Mouse (Mus musculus): ENCODE measurements around the gene Inhbc. TPM values are rescaled to one million over a fixed set of nuclear protein-coding genes. Genes with fewer than 3 reads are reported as not detected.

Inhbc gene
- total and polyA plus RNA-seq, 2 experiments from 2014 or later = not detected

DNA sequence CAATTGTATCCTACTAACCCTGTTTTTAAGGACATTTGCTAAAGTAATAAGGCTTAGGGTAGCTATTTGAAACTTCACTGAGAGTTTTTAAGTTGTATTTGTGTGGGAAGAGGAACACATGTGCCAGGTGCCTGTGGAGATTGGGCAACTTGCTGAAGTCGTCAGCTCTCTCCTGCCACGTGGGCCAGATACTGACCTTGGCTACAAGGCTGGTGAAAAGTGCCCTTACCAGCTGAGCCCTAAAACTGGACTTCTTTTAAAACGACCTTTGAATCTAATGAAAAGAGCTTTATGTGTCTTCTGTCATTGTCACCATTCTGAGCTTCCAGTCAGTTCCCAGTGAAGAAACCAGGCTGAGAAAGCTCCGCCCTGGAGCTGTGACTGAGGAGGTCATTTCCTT lies 37.2 kb upstream of the Inhbc start:
- Histone ChIP-seq H3K27ac (ENCODE audit: low read depth) (no peak overlapping the region), H3K27me3 (ENCODE audit: control insufficient read depth, insufficient read depth, low read length) (no peaks in the 10 kb centered on the region), H3K4me2 (ENCODE audit: low read depth, low read length) (no peak overlapping the region), H3K36me3 (replicated peaks; ENCODE audit: control insufficient read depth, insufficient read depth, low read length) (peaks cover 19% of the 10 kb centered on the region; the same call in 1 of the 2 replicates), H3K9me3 (replicated peaks; ENCODE audit: control insufficient read depth, low read length) (no peaks in the 10 kb centered on the region), H3K4me3 (ENCODE audit: low read depth, low read length) (no peak overlapping the region), H3K9ac (replicated peaks; ENCODE audit: low read depth, low read length) (no peak overlapping the region), H3K4me1 (ENCODE audit: control insufficient read depth, insufficient read depth) (peaks cover 18% of the 10 kb centered on the region)
- TF ChIP-seq CTCF (IDR thresholded peaks at IDR 0.05; ENCODE audit: low read depth) (no peak), EP300 (IDR thresholded peaks at IDR 0.05; ENCODE audit: low read depth) (no peak)
- no peak for DNase-seq (ENCODE audit: low spot score)
- no peak for ATAC-seq (ENCODE audit: insufficient read depth, low read depth)
- WGBS = 54% methylated on average over 4 of the region's 4 CpGs

DNA sequence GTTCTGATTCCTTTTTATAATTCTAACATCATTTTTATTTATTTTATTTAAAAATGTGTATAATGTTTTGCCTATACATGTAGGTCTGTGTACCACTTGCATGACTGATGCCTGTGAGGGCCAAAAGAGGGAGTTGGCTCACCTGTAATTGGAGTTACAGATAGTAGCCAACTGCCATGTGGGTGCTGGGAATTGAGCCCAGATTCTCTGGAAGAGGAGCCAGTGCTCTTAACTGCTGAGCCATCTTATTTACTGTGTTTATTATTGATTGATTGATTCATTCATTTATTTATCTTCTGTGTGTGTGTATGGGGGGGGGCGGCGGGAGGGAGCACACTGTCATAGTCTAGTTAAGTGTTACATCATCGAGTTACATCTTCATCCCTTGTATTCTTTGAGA lies 34.5 kb upstream of the Inhbc start:
- Histone ChIP-seq H3K4me1 (ENCODE audit: control insufficient read depth, insufficient read depth) (no peaks in the 10 kb centered on the region), H3K9ac (replicated peaks; ENCODE audit: low read depth, low read length) (no peak overlapping the region), H3K4me2 (ENCODE audit: low read depth, low read length) (no peak overlapping the region), H3K9me3 (replicated peaks; ENCODE audit: control insufficient read depth, low read length) (no peaks in the 10 kb centered on the region), H3K27me3 (ENCODE audit: control insufficient read depth, insufficient read depth, low read length) (no peaks in the 10 kb centered on the region), H3K27ac (ENCODE audit: low read depth) (no peak overlapping the region), H3K4me3 (ENCODE audit: low read depth, low read length) (no peak overlapping the region), H3K36me3 (replicated peaks; ENCODE audit: control insufficient read depth, insufficient read depth, low read length) (peaks cover 46% of the 10 kb centered on the region)
- ATAC-seq (ENCODE audit: insufficient read depth, low read depth) (no peak), DNase-seq (ENCODE audit: low spot score) (no peak)
- TF ChIP-seq EP300 (IDR thresholded peaks at IDR 0.05; ENCODE audit: low read depth) = no peak
- WGBS = 95% methylated on average over 3 of the region's 3 CpGs

DNA sequence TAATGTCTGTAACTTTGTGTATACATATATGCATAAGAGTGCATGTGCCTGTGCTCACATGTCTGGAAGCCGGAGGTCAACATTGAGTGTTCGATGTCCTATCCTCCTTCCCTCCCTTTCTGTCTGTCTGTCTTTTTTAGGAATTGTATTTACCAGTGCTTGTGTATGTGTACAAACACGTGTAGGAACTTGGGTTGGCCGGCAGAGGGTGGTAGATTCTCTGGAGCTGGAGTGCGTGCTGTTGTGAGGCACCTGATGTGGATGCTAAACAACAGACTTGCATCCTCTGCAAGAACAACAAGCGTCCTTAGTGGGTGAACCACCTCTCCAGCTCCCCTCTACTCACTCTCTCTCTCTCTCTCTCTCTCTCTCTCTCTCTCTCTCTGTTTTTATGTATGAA lies 21.5 kb upstream of the Inhbc start:
- H3K9me3 ChIP-seq (replicated peaks; ENCODE audit: control insufficient read depth, low read length) = no peaks in the 10 kb centered on the region
- no peak for ATAC-seq (ENCODE audit: insufficient read depth, low read depth)
- no peaks in the 10 kb centered on the region for H3K4me1 ChIP-seq (ENCODE audit: control insufficient read depth, insufficient read depth)
- H3K4me2 ChIP-seq (ENCODE audit: low read depth, low read length) = no peak overlapping the region
- no peak overlapping the region for H3K4me3 ChIP-seq (ENCODE audit: low read depth, low read length)
- no peak overlapping the region for H3K27ac ChIP-seq (ENCODE audit: low read depth)
- peaks cover 15% of the 10 kb centered on the region for H3K36me3 ChIP-seq (replicated peaks; ENCODE audit: control insufficient read depth, insufficient read depth, low read length)
- no peaks in the 10 kb centered on the region for H3K27me3 ChIP-seq (ENCODE audit: control insufficient read depth, insufficient read depth, low read length)
- no peak for TF ChIP-seq CTCF (IDR thresholded peaks at IDR 0.05; ENCODE audit: low read depth)
- no peak for TF ChIP-seq EP300 (IDR thresholded peaks at IDR 0.05; ENCODE audit: low read depth)
- no peak for DNase-seq (ENCODE audit: low spot score)
- 81% methylated on average over 6 of the region's 6 CpGs for WGBS
- H3K9ac ChIP-seq (replicated peaks; ENCODE audit: low read depth, low read length) = no peak overlapping the region

DNA sequence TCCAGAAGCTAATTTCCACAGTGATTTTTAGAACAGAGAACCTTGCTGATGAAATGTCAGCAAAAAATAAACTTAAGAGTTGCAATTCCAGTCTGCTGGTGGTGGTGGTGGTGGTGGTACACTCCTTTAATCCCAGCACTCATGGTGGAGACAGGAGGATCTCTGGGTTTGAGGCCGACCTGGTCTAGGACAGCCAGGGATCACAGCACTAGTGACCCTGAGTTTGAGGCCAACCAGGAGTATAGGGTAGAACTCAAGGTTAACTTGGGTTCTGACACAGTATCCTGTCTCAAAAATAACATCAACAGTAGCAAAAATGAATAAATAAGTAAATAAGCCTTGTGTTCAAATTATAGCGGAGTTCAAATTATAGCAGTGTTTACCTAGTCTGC lies 11.5 kb upstream of the Inhbc start:
- H3K27me3 ChIP-seq (ENCODE audit: control insufficient read depth, insufficient read depth, low read length) = no peaks in the 10 kb centered on the region
- 48% methylated on average over 2 of the region's 2 CpGs for WGBS
- H3K36me3 ChIP-seq (replicated peaks; ENCODE audit: control insufficient read depth, insufficient read depth, low read length) = no peaks in the 10 kb centered on the region

DNA sequence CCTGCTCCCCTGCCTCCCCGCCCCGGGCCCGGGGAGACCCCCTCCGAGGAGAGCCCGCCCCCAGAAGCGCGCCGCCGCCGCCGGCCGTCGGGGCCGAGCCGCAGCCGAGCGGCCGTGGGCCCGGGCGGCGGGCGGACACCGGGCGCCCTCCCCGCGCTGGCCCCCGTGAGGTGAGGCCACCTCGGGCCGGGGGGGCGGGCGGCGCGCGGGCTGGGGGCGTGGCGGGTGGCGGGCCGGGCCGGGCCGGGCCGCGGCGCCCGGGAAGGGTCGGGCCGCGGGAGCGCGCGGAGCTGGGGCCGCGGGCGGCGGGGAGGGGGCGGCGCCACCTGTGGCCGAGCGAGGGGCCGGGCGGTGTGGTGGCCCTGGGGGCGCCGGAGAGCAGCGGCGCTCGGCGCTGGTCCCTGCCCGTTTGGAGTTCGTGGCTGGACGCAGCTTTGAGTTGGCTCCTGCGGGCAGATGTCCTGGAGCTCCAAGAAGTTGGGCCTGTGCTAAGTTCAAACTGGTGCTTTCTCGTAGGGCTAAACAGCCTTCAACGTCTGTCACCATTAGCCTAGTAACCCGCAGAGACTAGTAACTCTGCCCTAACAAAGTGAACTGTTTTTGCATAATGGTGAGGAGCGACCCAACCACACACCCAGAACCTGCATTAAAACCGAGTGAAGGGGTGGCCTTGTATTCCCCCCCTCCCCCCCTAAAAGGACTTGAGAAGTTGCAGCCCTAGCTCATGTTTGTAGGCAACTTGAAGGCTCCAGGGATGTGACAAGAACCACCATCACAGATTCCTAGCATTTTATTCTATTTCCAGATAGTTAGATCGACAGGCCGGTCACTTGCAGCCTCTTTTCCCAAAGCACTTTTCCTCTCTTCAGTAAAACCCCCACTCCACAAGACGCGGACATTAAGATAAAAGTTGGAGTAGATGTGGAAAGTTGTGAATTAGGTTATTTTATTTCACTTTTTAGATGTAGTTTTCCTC lies 10.8 kb upstream of the Inhbc start:
- ATAC-seq (ENCODE audit: insufficient read depth, low read depth) (peak; percentile 80), DNase-seq (ENCODE audit: low spot score) (peak; percentile 74)
- TF ChIP-seq CTCF (IDR thresholded peaks at IDR 0.05; ENCODE audit: low read depth) (no peak), EP300 (IDR thresholded peaks at IDR 0.05; ENCODE audit: low read depth) (no peak)
- peak overlapping the region; percentile 90 for H3K9ac ChIP-seq (replicated peaks; ENCODE audit: low read depth, low read length)
- WGBS = 1% methylated on average over 44 of the region's 79 CpGs
- peaks cover 12% of the 10 kb centered on the region; the same call in 1 of the 2 replicates for H3K4me1 ChIP-seq (ENCODE audit: control insufficient read depth, insufficient read depth)
- H3K27ac ChIP-seq (ENCODE audit: low read depth) = peak overlapping the region; percentile 98
- H3K4me2 ChIP-seq (ENCODE audit: low read depth, low read length) = peak overlapping the region; percentile 62
- no peaks in the 10 kb centered on the region for H3K36me3 ChIP-seq (replicated peaks; ENCODE audit: control insufficient read depth, insufficient read depth, low read length)
- no peaks in the 10 kb centered on the region for H3K27me3 ChIP-seq (ENCODE audit: control insufficient read depth, insufficient read depth, low read length)
- peak overlapping the region; percentile 79 for H3K4me3 ChIP-seq (ENCODE audit: low read depth, low read length)
- H3K9me3 ChIP-seq (replicated peaks; ENCODE audit: control insufficient read depth, low read length) = no peaks in the 10 kb centered on the region

More for the DNA sequence above, 11.5 kb upstream of the Inhbc start:
- ATAC-seq (ENCODE audit: insufficient read depth, low read depth) (no peak), DNase-seq (ENCODE audit: low spot score) (no peak)
- peak overlapping the region; percentile 79 for H3K4me3 ChIP-seq (ENCODE audit: low read depth, low read length)
- H3K4me2 ChIP-seq (ENCODE audit: low read depth, low read length) = peak overlapping the region; percentile 62
- H3K27ac ChIP-seq (ENCODE audit: low read depth) = peak overlapping the region; percentile 98
- no peaks in the 10 kb centered on the region for H3K9me3 ChIP-seq (replicated peaks; ENCODE audit: control insufficient read depth, low read length)
- peaks cover 12% of the 10 kb centered on the region; the same call in 1 of the 2 replicates for H3K4me1 ChIP-seq (ENCODE audit: control insufficient read depth, insufficient read depth)
- TF ChIP-seq EP300 (IDR thresholded peaks at IDR 0.05; ENCODE audit: low read depth) = no peak
- no peak for TF ChIP-seq CTCF (IDR thresholded peaks at IDR 0.05; ENCODE audit: low read depth)
- H3K9ac ChIP-seq (replicated peaks; ENCODE audit: low read depth, low read length) = peak overlapping the region; percentile 90

Measured in heart, postnatal 0 days (tissue).